In genomic region chr4:100398079-100398478, GRCm38 (mm10) we compare ENCODE assay signal across 21 mouse cellular contexts.
"Had no signal": no experiment of that assay in that cellular context is flagged by ENCODE, and none has a peak within 500 bp of the region (broad histone marks: within the 10 kb centered on the region; RNA-seq: fewer than 3 reads in every experiment).

No protein-coding gene starts in this region.

- DNase-seq: kidney, adult 18-20 months; kidney, postnatal 25 days; layer of hippocampus, adult 9-11 months; liver; lung, adult 18-20 months; retina, postnatal 1 day; right cerebral cortex, postnatal 25 days; spleen, adult 18-20 months; thymus, postnatal 25 days had no signal

- H3K4me1 ChIP-seq: liver, embryonic 12.5 days; liver, embryonic 15.5 days; midbrain, embryonic 12.5 days; midbrain, embryonic 15.5 days; neural tube, embryonic 12.5 days; neural tube, embryonic 15.5 days had no signal

- H3K27ac ChIP-seq: kidney, embryonic 15.5 days; layer of hippocampus, adult 2 months; limb, embryonic 10.5 days; limb, embryonic 13.5 days; liver, embryonic 12.5 days; liver, embryonic 15.5 days; macrophage; midbrain, embryonic 12.5 days; midbrain, embryonic 15.5 days; neural tube, embryonic 12.5 days; neural tube, embryonic 15.5 days; stomach, embryonic 15.5 days had no signal

- H3K9me3 ChIP-seq: kidney, embryonic 15.5 days; limb, embryonic 10.5 days; limb, embryonic 13.5 days; liver, embryonic 12.5 days; liver, embryonic 15.5 days; midbrain, embryonic 12.5 days; midbrain, embryonic 15.5 days; neural tube, embryonic 12.5 days; neural tube, embryonic 15.5 days; stomach, embryonic 15.5 days had no signal

- ATAC-seq: liver, embryonic 12.5 days; midbrain, embryonic 15.5 days had no signal

- H3K9ac ChIP-seq: kidney, embryonic 15.5 days; limb, embryonic 13.5 days; liver, embryonic 12.5 days; liver, embryonic 15.5 days; midbrain, embryonic 12.5 days; midbrain, embryonic 15.5 days; neural tube, embryonic 12.5 days; neural tube, embryonic 15.5 days; stomach, embryonic 15.5 days had no signal

- H3K4me2 ChIP-seq: kidney, embryonic 15.5 days; limb, embryonic 13.5 days; liver, embryonic 12.5 days; liver, embryonic 15.5 days; midbrain, embryonic 12.5 days; midbrain, embryonic 15.5 days; neural tube, embryonic 12.5 days; neural tube, embryonic 15.5 days; stomach, embryonic 15.5 days had no signal

- H3K27me3 ChIP-seq: kidney, embryonic 15.5 days; liver, embryonic 12.5 days; liver, embryonic 15.5 days; midbrain, embryonic 12.5 days; midbrain, embryonic 15.5 days; neural tube, embryonic 12.5 days; neural tube, embryonic 15.5 days; stomach, embryonic 15.5 days had no signal

- H3K4me3 ChIP-seq: kidney, embryonic 15.5 days; layer of hippocampus, adult 2 months; limb, embryonic 10.5 days; limb, embryonic 13.5 days; liver, embryonic 12.5 days; liver, embryonic 15.5 days; midbrain, embryonic 12.5 days; midbrain, embryonic 15.5 days; neural tube, embryonic 12.5 days; neural tube, embryonic 15.5 days; stomach, embryonic 15.5 days had no signal

- H3K36me3 ChIP-seq: kidney, embryonic 15.5 days; limb, embryonic 10.5 days; limb, embryonic 13.5 days; liver, embryonic 12.5 days; liver, embryonic 15.5 days; midbrain, embryonic 12.5 days; midbrain, embryonic 15.5 days; neural tube, embryonic 12.5 days; neural tube, embryonic 15.5 days; stomach, embryonic 15.5 days had no signal
